Mouse (Mus musculus): ENCODE data around the gene Ubl4b.

Ubl4b gene

DNA sequence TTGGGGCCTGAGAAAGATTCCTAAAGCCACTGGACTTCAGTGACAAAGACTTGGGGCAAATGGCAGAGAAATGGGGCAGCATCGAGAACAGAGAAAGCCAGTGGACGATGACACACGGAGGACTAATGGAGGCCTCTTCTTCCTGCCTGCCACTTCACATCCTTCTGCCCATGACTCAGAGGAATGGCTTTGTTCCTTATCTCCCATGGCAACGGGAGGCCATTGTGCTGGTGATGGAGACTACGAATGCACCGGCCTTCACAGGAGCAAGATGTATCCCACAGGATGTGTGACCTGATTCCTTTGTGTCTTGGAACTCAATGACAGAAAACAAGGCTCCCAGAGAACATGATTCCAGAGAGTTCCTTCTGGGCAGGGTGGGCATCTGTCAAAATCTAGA, 30.3 kb downstream of the Ubl4b start:
- no peak for DNase-seq (ENCODE audit: extremely low spot score)

GRCm38 (mm10) chr3:107520931-107521330, 33.9 kb downstream of the Ubl4b start:
- DNase-seq (ENCODE audit: extremely low spot score): no peak

GRCm38 (mm10) chr3:107517631-107518108, 37.2 kb downstream of the Ubl4b start, which contains the start of gene Slc6a17:
Gene Slc6a17 (minus strand): TSS chr3:107518018.
- peak; percentile 73 for DNase-seq (ENCODE audit: extremely low spot score)

- DNase-seq (ENCODE audit: extremely low spot score): peak; percentile 71
Measured at GRCm38 (mm10) chr3:107516776-107517630, 37.9 kb downstream of the Ubl4b start.

DNA sequence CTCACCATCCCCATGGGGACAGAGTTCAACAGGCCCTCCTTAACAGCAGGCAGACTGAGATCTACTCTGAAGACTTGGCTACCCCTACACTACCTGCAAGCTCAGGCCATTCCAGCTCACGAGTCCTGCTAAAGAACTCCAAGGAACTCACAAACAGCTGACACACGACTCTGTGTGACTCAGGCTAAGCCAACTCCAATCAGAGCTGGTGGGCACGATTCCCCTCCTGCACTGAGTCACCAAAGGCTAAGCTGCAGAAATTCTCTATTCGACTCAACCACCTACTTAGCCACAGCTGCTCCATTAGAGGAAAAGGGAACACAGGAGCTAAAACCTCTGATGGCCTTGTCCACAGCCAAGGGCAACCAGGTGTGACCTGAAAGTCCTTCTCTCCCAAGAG, 38.9 kb downstream of the Ubl4b start:
- no peak for DNase-seq (ENCODE audit: extremely low spot score)

DNA sequence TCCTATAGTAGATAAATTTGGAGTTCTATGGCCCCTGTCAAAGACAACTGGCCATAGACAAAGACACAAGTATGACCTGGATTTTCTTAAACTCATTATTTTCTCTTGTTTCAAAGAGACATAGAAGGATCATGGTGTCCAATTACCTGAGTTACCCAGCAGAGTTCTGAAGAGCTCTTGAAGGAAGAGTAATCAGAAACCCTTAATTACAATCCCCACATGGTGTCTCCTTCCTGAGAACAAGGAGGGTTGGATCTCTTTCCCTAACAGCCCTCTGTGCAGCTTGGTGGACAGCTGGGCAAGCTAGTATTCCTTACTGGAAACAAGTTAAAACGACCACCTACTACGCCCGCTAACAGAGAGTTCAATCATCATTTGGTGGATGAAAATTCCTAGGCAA, 43.5 kb downstream of the Ubl4b start:
- no peak for DNase-seq (ENCODE audit: extremely low spot score)

DNA sequence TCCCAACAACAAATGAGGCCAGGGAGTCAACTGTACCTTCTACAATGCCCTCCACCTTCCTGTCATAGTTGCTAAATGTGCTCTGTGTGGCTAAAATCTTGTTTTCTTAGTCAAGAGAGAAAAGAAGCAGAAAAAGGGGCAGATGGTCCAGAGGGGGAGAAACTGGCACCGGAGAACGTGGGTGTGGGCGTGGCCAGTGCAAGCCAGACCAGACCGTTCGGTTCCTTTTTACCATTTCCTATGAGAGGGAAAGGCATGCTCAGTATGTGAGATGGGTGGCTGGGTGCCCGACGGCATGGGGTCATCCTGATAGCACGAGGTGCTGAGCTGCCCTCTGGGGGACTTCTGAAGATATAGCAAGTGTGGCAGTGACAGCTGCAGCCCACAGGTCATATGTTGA, 46.2 kb downstream of the Ubl4b start:
- DNase-seq (ENCODE audit: extremely low spot score): no peak

DNA sequence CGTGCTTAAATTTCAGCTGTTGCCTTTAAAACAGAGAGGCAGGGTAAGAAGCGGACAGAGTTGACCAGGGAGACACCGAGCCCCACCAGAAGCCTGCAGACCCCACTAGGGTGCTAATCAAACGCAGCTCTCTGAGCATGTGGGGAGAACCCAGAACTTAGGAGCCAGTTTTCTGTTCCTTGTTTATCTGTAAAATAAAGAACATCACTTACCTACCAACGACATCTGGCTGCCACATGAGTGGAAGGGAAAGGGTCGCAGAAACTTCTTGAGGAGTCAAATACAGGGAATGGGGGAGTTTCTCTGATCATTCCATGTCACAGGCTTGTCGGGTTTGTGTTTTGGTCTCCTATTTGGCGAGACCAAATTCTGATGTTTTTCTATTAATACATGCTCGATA, 46.9 kb downstream of the Ubl4b start:
- DNase-seq (ENCODE audit: extremely low spot score): no peak

GRCm38 (mm10) chr3:107506531-107506930, 48.3 kb downstream of the Ubl4b start:
- DNase-seq (ENCODE audit: extremely low spot score): no peak

- no peak for DNase-seq (ENCODE audit: extremely low spot score)
Measured at GRCm38 (mm10) chr3:107505464-107506367, 49.2 kb downstream of the Ubl4b start.

GRCm38 (mm10) chr3:107504542-107504941, 50.3 kb downstream of the Ubl4b start:
- DNase-seq (ENCODE audit: extremely low spot score): no peak

DNA sequence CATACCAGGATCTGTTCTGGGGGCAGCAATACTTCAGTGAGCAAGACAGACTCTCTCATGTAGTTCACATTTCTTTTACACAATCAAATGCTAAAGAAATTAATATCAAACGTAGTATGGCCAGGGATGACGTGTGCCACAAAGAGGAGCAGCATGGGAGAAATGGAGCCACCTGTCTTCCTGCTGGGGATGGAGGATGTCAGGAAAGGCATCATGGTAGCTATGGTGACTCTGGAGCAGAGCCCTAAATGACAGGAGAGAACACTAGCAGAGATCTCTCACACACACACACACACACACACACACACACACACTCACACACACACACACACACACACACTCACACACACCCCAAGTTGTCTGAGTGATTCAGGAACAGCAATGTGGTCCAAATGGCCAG, 51.2 kb downstream of the Ubl4b start:
- DNase-seq (ENCODE audit: extremely low spot score): no peak
